Mouse (Mus musculus): ENCODE data around the gene Rpl19.

Rpl19 gene

GRCm38 (mm10) chr11:98021565-98022252 is 4.8 kb upstream of the Rpl19 start:
- peak; percentile 54 for DNase-seq (ENCODE audit: extremely low read depth, insufficient read length, low spot score)

GRCm38 (mm10) chr11:98022253-98022554 is 4.3 kb upstream of the Rpl19 start:
- no peak for DNase-seq (ENCODE audit: extremely low read depth, insufficient read length, low spot score)

GRCm38 (mm10) chr11:98022555-98023371 is 3.7 kb upstream of the Rpl19 start, which contains the start of gene Cacnb1:
TSS of gene Cacnb1 (minus strand) at chr11:98023034.
- DNase-seq (ENCODE audit: extremely low read depth, insufficient read length, low spot score), result peak; percentile 75

- no peak for DNase-seq (ENCODE audit: extremely low read depth, insufficient read length, low spot score)
Measured at GRCm38 (mm10) chr11:98024516-98024915, 2.0 kb upstream of the Rpl19 start.

GRCm38 (mm10) chr11:98026248-98026569 is 301 bp upstream of the Rpl19 start:
- no peak for DNase-seq (ENCODE audit: extremely low read depth, insufficient read length, low spot score)

- DNase-seq (ENCODE audit: extremely low read depth, insufficient read length, low spot score), result no peak
Measured at GRCm38 (mm10) chr11:98027297-98027688, 783 bp downstream of the Rpl19 start.

GRCm38 (mm10) chr11:98027785-98028184 is 1.3 kb downstream of the Rpl19 start:
- DNase-seq (ENCODE audit: extremely low read depth, insufficient read length, low spot score), result no peak

GRCm38 (mm10) chr11:98030701-98031442 is 4.4 kb downstream of the Rpl19 start:
- peak; percentile 44 for DNase-seq (ENCODE audit: extremely low read depth, insufficient read length, low spot score)

- peak; percentile 50 for DNase-seq (ENCODE audit: extremely low read depth, insufficient read length, low spot score)
Measured at GRCm38 (mm10) chr11:98031443-98031770, 4.9 kb downstream of the Rpl19 start.

GRCm38 (mm10) chr11:98034061-98034460 is 7.6 kb downstream of the Rpl19 start:
- DNase-seq (ENCODE audit: extremely low read depth, insufficient read length, low spot score), result peak; percentile 74

GRCm38 (mm10) chr11:98034840-98035239 is 8.3 kb downstream of the Rpl19 start:
- DNase-seq (ENCODE audit: extremely low read depth, insufficient read length, low spot score), result no peak

- DNase-seq (ENCODE audit: extremely low read depth, insufficient read length, low spot score), result peak; percentile 79
Measured at GRCm38 (mm10) chr11:98035977-98036377, 9.5 kb downstream of the Rpl19 start.

GRCm38 (mm10) chr11:98037871-98038270 is 11.4 kb downstream of the Rpl19 start:
- peak; percentile 75 for DNase-seq (ENCODE audit: extremely low read depth, insufficient read length, low spot score)

GRCm38 (mm10) chr11:98040975-98041374 is 14.5 kb downstream of the Rpl19 start:
- no peak for DNase-seq (ENCODE audit: extremely low read depth, insufficient read length, low spot score)

- no peak for DNase-seq (ENCODE audit: extremely low read depth, insufficient read length, low spot score)
Measured at GRCm38 (mm10) chr11:98042741-98043140, 16.2 kb downstream of the Rpl19 start.

GRCm38 (mm10) chr11:98044074-98044473 is 17.6 kb downstream of the Rpl19 start:
- DNase-seq (ENCODE audit: extremely low read depth, insufficient read length, low spot score), result no peak

GRCm38 (mm10) chr11:98045596-98045995 is 19.1 kb downstream of the Rpl19 start:
- DNase-seq (ENCODE audit: extremely low read depth, insufficient read length, low spot score), result no peak

GRCm38 (mm10) chr11:98046466-98046865 is 20.0 kb downstream of the Rpl19 start:
- no peak for DNase-seq (ENCODE audit: extremely low read depth, insufficient read length, low spot score)

GRCm38 (mm10) chr11:98047745-98048144 is 21.2 kb downstream of the Rpl19 start:
- no peak for DNase-seq (ENCODE audit: extremely low read depth, insufficient read length, low spot score)

- peak; percentile 56 for DNase-seq (ENCODE audit: extremely low read depth, insufficient read length, low spot score)
Measured at GRCm38 (mm10) chr11:98049672-98050519, 23.4 kb downstream of the Rpl19 start.

- DNase-seq (ENCODE audit: extremely low read depth, insufficient read length, low spot score), result no peak
Measured at GRCm38 (mm10) chr11:98050520-98050815, 24.0 kb downstream of the Rpl19 start.
